Mouse (Mus musculus): ENCODE results near the gene Med18. TPM values are rescaled to one million over a fixed set of nuclear protein-coding genes. Genes with fewer than 3 reads are reported as not detected.

Gene Med18
- polyA plus RNA-seq, 1 experiment: 2.0 TPM

GRCm38 (mm10) chr4:132477833-132478232 lies 14.1 kb upstream of the Med18 start:
- Histone ChIP-seq H3K27ac (ENCODE audit: insufficient read depth, low read depth, low read length) (peak overlapping the region; percentile 10; the same call in 1 of the 2 replicates), H3K4me3 (ENCODE audit: low read depth, low read length) (no peak overlapping the region), H3K36me3 (ENCODE audit: control insufficient read depth, insufficient read depth, low read length) (no peaks in the 10 kb centered on the region), H3K27me3 (ENCODE audit: control insufficient read depth, insufficient read depth, low read length) (no peaks in the 10 kb centered on the region), H3K4me1 (ENCODE audit: control insufficient read depth, insufficient read depth, insufficient read length, low read length) (peaks cover 19% of the 10 kb centered on the region; the same call in 1 of the 2 replicates)
- 53% methylated on average over 8 of the region's 8 CpGs for WGBS
- no peak for TF ChIP-seq POLR2A (IDR thresholded peaks at IDR 0.05; ENCODE audit: low read depth, low read length)
- TF ChIP-seq CTCF (IDR thresholded peaks at IDR 0.05; ENCODE audit: extremely low read depth, insufficient read length, insufficient replicate concordance, low read depth, low read length): no peak

GRCm38 (mm10) chr4:132475895-132476878 lies 12.5 kb upstream of the Med18 start:
- Histone ChIP-seq H3K27me3 (ENCODE audit: control insufficient read depth, insufficient read depth, low read length) (no peaks in the 10 kb centered on the region), H3K4me3 (ENCODE audit: low read depth, low read length) (no peak overlapping the region), H3K27ac (ENCODE audit: insufficient read depth, low read depth, low read length) (peak overlapping the region; percentile 72), H3K36me3 (ENCODE audit: control insufficient read depth, insufficient read depth, low read length) (no peaks in the 10 kb centered on the region), H3K4me1 (ENCODE audit: control insufficient read depth, insufficient read depth, insufficient read length, low read length) (peaks cover 18% of the 10 kb centered on the region; the same call in 1 of the 2 replicates)
- WGBS: 33% methylated on average over 13 of the region's 13 CpGs
- TF ChIP-seq POLR2A (IDR thresholded peaks at IDR 0.05; ENCODE audit: low read depth, low read length) (no peak), CTCF (IDR thresholded peaks at IDR 0.05; ENCODE audit: extremely low read depth, insufficient read length, insufficient replicate concordance, low read depth, low read length) (no peak)

- Histone ChIP-seq H3K27me3 (ENCODE audit: control insufficient read depth, insufficient read depth, low read length) (no peaks in the 10 kb centered on the region), H3K4me3 (ENCODE audit: low read depth, low read length) (no peak overlapping the region), H3K36me3 (ENCODE audit: control insufficient read depth, insufficient read depth, low read length) (no peaks in the 10 kb centered on the region), H3K27ac (ENCODE audit: insufficient read depth, low read depth, low read length) (no peak overlapping the region; the same call in 1 of the 2 replicates), H3K4me1 (ENCODE audit: control insufficient read depth, insufficient read depth, insufficient read length, low read length) (peaks cover 26% of the 10 kb centered on the region; the same call in 1 of the 2 replicates)
- WGBS: 45% methylated on average over 4 of the region's 4 CpGs
- no peak for TF ChIP-seq CTCF (IDR thresholded peaks at IDR 0.05; ENCODE audit: extremely low read depth, insufficient read length, insufficient replicate concordance, low read depth, low read length)
- TF ChIP-seq POLR2A (IDR thresholded peaks at IDR 0.05; ENCODE audit: low read depth, low read length): no peak
Observed at GRCm38 (mm10) chr4:132474631-132475030, 10.9 kb upstream of the Med18 start.

DNA sequence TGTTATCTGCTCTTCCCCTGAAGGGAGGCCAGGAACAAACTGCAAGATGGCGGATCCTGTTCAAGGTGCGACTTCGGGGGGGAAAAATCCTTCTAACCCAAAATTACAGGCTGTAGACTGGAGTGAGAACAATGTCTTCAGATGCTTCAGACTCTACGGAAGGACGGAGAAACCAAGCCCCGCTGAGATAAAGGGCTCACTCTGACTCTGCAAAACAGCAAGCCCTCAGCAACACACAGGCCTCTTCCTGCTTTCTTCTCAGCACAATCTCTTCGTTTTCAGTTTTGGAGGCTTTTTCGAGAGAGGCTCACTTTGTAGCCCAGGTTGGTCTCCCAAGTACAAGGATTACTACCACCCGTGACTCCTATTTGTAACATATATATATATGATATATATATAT lies 9.7 kb upstream of the Med18 start:
- H3K4me3 ChIP-seq (ENCODE audit: low read depth, low read length): no peak overlapping the region
- no peak overlapping the region for H3K27ac ChIP-seq (ENCODE audit: insufficient read depth, low read depth, low read length)
- no peaks in the 10 kb centered on the region for H3K36me3 ChIP-seq (ENCODE audit: control insufficient read depth, insufficient read depth, low read length)
- TF ChIP-seq CTCF (IDR thresholded peaks at IDR 0.05; ENCODE audit: extremely low read depth, insufficient read length, insufficient replicate concordance, low read depth, low read length) (no peak), POLR2A (IDR thresholded peaks at IDR 0.05; ENCODE audit: low read depth, low read length) (no peak)
- peaks cover 26% of the 10 kb centered on the region; the same call in 1 of the 2 replicates for H3K4me1 ChIP-seq (ENCODE audit: control insufficient read depth, insufficient read depth, insufficient read length, low read length)
- 91% methylated on average over 9 of the region's 9 CpGs for WGBS
- H3K27me3 ChIP-seq (ENCODE audit: control insufficient read depth, insufficient read depth, low read length): no peaks in the 10 kb centered on the region

GRCm38 (mm10) chr4:132469873-132470272 lies 6.2 kb upstream of the Med18 start:
- H3K27ac ChIP-seq (ENCODE audit: insufficient read depth, low read depth, low read length): peak overlapping the region; percentile 71
- no peaks in the 10 kb centered on the region for H3K27me3 ChIP-seq (ENCODE audit: control insufficient read depth, insufficient read depth, low read length)
- 11% methylated on average over 3 of the region's 3 CpGs for WGBS
- TF ChIP-seq CTCF (IDR thresholded peaks at IDR 0.05; ENCODE audit: extremely low read depth, insufficient read length, insufficient replicate concordance, low read depth, low read length) (no peak), POLR2A (IDR thresholded peaks at IDR 0.05; ENCODE audit: low read depth, low read length) (no peak)
- no peaks in the 10 kb centered on the region for H3K36me3 ChIP-seq (ENCODE audit: control insufficient read depth, insufficient read depth, low read length)
- H3K4me1 ChIP-seq (ENCODE audit: control insufficient read depth, insufficient read depth, insufficient read length, low read length): peaks cover 16% of the 10 kb centered on the region; the same call in 1 of the 2 replicates
- no peak overlapping the region for H3K4me3 ChIP-seq (ENCODE audit: low read depth, low read length)

DNA sequence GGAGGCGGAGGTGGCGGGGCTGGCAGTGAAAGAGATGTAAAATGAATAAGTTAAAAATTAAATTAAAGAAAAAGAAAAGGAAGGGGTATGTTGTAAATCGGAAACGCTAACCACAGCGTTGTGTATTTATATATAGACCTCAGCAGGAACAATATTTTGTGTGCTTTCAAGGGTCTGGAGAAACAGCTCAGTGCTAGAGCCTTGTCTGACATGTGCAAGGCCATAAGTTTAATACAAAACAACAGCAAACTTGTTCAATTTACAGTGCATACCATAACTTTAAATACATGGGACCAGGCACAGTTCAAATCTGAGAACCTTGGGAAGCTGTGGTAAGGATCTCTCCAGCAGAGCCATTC lies 513 bp upstream of the Med18 start:
- H3K4me3 ChIP-seq (ENCODE audit: low read depth, low read length): peak overlapping the region; percentile 82
- H3K36me3 ChIP-seq (ENCODE audit: control insufficient read depth, insufficient read depth, low read length): peaks cover 11% of the 10 kb centered on the region
- peaks cover 8% of the 10 kb centered on the region; the same call in 1 of the 2 replicates for H3K4me1 ChIP-seq (ENCODE audit: control insufficient read depth, insufficient read depth, insufficient read length, low read length)
- H3K27ac ChIP-seq (ENCODE audit: insufficient read depth, low read depth, low read length): no peak overlapping the region
- TF ChIP-seq CTCF (IDR thresholded peaks at IDR 0.05; ENCODE audit: extremely low read depth, insufficient read length, insufficient replicate concordance, low read depth, low read length) (no peak), POLR2A (IDR thresholded peaks at IDR 0.05; ENCODE audit: low read depth, low read length) (no peak)
- WGBS: 2% methylated on average over 5 of the region's 5 CpGs
- no peaks in the 10 kb centered on the region for H3K27me3 ChIP-seq (ENCODE audit: control insufficient read depth, insufficient read depth, low read length)

GRCm38 (mm10) chr4:132462836-132463235 lies 885 bp downstream of the Med18 start:
- peaks cover 18% of the 10 kb centered on the region for H3K36me3 ChIP-seq (ENCODE audit: control insufficient read depth, insufficient read depth, low read length)
- H3K4me3 ChIP-seq (ENCODE audit: low read depth, low read length): peak overlapping the region; percentile 49
- TF ChIP-seq CTCF (IDR thresholded peaks at IDR 0.05; ENCODE audit: extremely low read depth, insufficient read length, insufficient replicate concordance, low read depth, low read length) (no peak), POLR2A (IDR thresholded peaks at IDR 0.05; ENCODE audit: low read depth, low read length) (no peak)
- peaks cover 8% of the 10 kb centered on the region; the same call in 1 of the 2 replicates for H3K4me1 ChIP-seq (ENCODE audit: control insufficient read depth, insufficient read depth, insufficient read length, low read length)
- H3K27ac ChIP-seq (ENCODE audit: insufficient read depth, low read depth, low read length): no peak overlapping the region
- no peaks in the 10 kb centered on the region for H3K27me3 ChIP-seq (ENCODE audit: control insufficient read depth, insufficient read depth, low read length)
- 5% methylated on average over 11 of the region's 11 CpGs for WGBS

All from small intestine, adult 2 months (tissue).